Mouse (Mus musculus) neural tube, embryonic 10.5 days (tissue): ENCODE results near the gene Il25.
"Not testable (repeated sequence)": the region's sequence is repeated elsewhere in the genome, so short reads cannot be mapped to it uniquely, and the experiment has no call there.

Source experiments
- DNase-seq: peaks from one replicate; pipeline ENCODE4 v3.0.0-alpha.2; 2017; ENCODE audit warnings: low spot score; ENCODE audit errors: extremely low spot score

Gene Il25

GRCm38 (mm10) chr14:54951587-54951986 lies 19.1 kb downstream of the Il25 start:
- DNase-seq: no peak

- no peak for DNase-seq
Observed at GRCm38 (mm10) chr14:54953664-54954206, 21.2 kb downstream of the Il25 start.

GRCm38 (mm10) chr14:54954474-54954873 lies 22.0 kb downstream of the Il25 start:
- DNase-seq: no peak

DNA sequence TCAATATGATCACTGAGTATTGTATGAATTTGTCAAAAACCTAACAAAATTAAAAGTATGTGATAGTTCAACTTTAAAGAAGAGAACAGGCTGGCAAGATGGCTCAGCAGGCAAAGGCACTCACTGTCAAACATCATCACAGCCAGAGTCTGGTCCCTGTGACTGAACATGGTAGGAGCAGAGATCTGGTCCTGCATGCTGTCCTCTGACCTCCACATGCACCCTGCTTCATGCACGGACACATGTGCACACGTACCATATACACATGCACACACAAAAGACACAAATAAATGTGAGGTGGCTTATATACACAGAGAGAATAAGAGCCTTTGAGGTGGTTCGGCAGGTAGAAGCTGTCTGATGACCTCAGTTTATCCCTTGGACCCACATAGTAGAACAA lies 23.0 kb downstream of the Il25 start:
- no peak for DNase-seq

- no peak for DNase-seq
Observed at GRCm38 (mm10) chr14:54956533-54956932, 24.0 kb downstream of the Il25 start.

- no peak for DNase-seq
Observed at GRCm38 (mm10) chr14:54958503-54958902, 26.0 kb downstream of the Il25 start.

DNA sequence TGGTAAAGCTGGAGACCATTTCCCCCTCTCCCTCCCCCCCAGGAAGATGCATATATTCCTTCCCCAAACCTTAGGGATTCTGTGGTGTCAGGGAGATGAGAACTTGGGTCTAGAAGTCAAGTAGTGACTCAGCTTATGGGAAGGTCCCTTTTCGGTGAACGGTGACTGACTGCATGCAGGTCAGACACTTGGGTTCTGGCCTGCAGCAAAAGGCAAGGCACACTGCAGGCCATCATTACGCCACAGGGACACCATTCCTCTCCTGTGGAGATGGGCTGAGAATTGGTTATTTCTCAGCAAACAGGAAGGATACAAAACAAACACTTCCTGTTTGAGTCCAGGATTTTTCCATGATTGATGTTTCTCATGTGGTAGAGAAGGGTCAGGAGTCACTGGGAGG lies 26.7 kb downstream of the Il25 start:
- DNase-seq: no peak

DNA sequence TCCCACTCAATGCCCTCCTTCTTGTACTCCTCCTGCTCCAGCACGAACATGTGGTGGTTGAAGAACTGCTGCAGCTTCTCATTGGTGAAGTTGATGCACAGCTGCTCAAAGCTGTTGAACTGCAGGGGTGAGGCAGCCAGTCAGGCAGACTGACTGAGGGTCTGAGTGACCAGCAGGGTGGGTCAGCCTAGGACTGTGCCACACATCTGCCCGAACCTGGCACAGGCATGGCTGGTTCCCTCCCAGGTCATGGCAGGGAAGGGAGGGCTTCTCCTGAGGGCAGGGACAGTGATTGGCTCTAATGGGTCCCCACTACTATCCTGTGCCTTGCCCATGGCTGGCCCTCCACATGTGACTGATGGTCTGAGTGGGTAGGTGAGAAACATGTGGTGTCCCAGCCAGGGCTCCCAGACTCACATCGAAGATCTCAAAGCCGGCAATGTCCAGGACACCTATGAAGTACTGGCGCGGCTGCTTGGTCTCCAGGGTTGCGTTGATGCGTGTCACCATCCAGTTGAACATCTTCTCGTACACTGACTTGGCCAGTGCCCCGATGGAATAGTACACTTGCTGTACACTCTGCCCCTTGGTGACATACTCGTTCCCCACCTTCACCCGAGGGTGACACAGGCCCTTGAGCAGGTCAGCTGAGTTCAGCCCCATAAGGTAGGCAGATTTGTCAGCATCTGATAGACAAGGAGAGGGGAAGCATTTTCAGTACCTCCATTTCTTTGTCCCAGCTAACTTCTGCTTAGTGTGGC lies 27.5 kb downstream of the Il25 start:
- not testable (repeated sequence) for DNase-seq

- DNase-seq: no peak
Observed at GRCm38 (mm10) chr14:54960769-54961168, 28.3 kb downstream of the Il25 start.

DNA sequence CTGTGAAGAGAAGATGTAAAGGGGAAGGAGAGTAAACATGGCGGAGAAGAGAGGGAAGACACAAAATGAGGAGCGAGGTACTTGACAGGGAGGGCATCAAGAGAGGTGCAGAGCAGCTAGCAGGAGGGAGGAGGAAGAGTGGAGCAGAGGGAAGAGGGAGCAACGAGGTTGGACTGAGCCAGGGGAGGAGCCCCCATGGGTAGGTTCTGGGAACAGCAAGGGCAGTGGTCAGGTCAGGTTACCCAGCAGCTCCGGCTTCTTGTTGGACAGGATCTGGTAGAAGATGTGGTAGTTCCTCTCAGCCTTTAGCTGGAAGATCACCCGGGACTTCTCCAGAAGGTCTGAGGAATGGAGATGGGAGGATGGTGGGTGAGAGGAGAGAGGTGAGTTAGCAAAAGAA lies 29.0 kb downstream of the Il25 start:
- no peak for DNase-seq

DNA sequence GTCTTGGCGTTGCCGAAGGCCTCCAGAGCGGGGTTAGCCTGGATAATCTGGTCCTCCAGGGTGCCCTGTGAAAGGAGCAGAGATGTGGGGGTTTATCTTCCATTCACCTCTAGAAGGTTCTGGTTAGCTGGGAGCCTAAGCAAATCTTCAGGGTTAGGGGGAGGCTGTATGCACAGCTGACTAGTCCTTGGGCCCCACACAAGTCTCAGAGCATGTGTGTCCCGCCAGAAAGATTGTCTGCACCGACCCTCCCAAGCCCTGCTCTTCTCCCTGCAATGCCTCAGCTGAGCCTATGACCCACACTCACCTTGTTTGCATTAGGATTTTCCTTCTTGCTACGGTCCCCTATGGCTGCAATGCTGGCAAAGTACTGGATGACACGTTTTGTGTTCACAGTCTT lies 30.2 kb downstream of the Il25 start:
- no peak for DNase-seq

DNA sequence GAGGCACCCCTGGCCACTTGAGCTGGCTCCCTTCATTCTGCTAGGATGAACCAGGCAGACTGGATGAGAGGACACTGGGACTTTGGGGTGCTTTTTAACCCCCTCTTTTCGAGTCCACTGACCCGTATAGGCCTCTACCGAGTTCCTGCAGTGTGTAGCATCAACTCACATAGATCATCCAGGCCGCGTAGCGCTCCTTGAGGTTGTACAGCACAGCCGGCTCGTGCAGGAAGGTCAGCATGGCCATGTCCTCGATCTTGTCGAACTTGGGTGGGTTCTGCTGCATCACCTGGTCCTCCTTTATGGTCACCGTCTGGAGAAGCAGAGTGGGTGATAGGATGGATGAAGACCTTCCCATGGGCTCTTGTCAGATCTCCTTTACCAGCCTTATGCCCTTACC lies 31.2 kb downstream of the Il25 start:
- no peak for DNase-seq

DNA sequence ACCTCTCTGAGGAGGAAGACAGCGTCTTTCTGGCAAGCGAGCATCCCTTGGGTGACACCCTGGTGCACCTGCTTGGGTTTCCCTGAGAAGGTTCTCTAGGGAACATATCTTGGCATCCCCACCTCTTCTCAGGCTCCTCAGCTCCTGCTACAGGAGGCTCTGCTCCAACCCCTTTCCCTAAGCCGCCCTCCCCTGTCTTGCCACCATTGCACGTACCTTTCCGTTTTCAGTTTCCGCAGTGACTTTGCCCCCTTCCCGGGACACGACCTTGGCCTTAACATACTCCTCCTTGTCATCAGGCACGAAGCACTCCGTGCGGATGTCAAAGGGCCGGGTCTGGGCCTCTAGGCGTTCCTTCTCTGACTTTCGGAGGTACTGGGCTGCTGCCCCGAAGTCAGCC lies 32.5 kb downstream of the Il25 start:
- DNase-seq: no peak

DNA sequence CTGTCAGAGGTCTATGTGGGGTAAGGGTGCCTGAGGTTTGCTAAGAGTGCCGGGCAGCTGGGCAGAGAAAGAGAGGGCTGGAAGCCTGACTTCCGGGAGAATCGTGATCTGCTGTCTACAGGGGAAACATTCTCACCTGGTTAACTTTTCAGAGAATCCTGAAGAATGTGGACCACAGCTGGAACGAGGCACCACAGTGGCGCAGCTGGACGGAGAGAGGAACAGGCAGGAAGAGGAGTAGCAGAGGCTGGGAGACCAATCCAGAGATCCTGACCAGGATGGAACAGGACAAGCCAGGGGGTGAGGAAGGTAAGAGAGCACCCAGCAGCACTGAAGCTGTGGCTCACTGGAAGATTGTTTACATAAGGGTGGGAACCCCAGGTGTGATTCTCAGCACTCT lies 33.1 kb downstream of the Il25 start:
- DNase-seq: no peak

- no peak for DNase-seq
Observed at GRCm38 (mm10) chr14:54966320-54966977, 34.0 kb downstream of the Il25 start, which contains the start of gene Myh6. Gene Myh6, minus strand, starts transcription at chr14:54966927.

DNA sequence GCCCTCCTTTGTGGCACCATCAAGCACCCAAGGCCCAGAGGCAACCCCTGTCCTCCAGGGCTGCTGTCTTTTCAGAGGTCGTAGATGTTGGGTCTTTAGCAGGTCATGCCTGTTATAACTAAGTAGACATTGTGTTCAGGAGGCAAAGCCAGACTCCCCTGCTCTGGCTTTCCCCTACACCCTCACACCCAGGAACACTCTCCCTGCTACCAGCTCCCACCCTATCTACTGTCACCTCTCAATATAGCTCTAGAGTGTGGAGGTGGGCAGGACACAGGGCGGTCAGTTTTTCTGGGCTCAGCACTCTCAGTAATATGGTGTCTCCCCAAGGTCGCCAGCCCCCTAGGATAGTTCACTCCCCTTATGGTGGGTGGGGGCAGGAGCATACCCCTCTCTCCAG lies 35.4 kb downstream of the Il25 start:
- DNase-seq: no peak

- no peak for DNase-seq
Observed at GRCm38 (mm10) chr14:54968344-54968743, 35.8 kb downstream of the Il25 start.

GRCm38 (mm10) chr14:54972786-54973185 lies 40.3 kb downstream of the Il25 start:
- not testable (repeated sequence) for DNase-seq

GRCm38 (mm10) chr14:54974068-54974791 lies 41.7 kb downstream of the Il25 start:
- DNase-seq: no peak

DNA sequence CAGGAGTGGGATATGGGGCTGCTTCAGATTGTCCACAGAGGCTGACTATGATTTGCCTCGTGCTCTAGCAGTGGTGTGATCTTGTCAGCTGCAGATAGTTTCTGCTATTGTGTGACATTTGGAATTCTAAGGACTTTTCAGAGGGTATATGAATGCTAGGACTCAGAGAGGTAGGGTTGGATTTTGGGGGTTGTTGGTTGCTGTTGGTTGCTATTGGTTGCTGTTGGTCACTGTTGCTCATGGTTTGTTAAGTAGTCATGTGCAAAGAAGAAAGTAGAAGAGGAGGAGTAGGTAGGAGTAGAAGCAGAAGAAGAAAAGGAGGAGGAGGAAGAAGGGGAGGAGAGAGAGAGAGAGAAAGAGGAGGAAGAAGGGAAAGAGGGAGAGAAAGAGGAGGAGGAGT lies 44.1 kb downstream of the Il25 start, which contains the start of gene Gm17428:
Gene Gm17428 (plus strand): TSS at position 301 of the 400 bp plus-strand sequence.
- DNase-seq: no peak

GRCm38 (mm10) chr14:54978664-54979063 lies 46.2 kb downstream of the Il25 start:
- DNase-seq: no peak

GRCm38 (mm10) chr14:54981934-54982333 lies 49.4 kb downstream of the Il25 start:
- DNase-seq: no peak
